Mouse (Mus musculus): ENCODE data around the gene Olfr727.

DNA sequence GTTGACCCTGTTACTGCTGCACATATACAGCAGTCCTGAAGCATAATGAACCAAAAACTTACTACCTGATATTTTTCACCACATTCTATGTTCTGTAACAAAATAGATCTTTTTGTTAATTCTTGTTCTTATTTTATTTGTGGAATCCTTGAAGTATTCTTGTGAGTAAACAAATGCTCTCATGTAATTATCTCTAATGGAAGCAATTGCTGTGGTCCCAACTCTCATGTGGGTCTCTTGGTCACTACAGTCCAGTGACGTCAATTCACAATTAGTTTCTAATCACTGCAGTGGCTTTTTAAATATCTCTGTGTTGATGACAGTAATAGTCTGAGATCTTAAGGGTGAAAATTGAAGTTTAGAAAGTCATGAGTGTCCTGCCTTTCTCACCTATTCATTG lies at the start of gene Olfr727:
- no peak for TF ChIP-seq POLR2A (IDR thresholded peaks at IDR 0.05; ENCODE audit: low read depth, low read length)
- no peak for TF ChIP-seq CTCF (IDR thresholded peaks at IDR 0.05; ENCODE audit: extremely low read depth, insufficient read depth, insufficient read length, insufficient replicate concordance)

Measured in spleen, adult 2 months (tissue).